Mouse (Mus musculus) intestine, embryonic 14.5 days (tissue): ENCODE measurements at regions not wholly inside any gene's neighbourhood (a gene's known extent, or its start where the extent isn't known, plus 50 kb on each side); places are given as distances from the start of the nearest gene placed in this dataset.

Experiments used
- ATAC-seq: fragments of 200-750 bp; cut with Nextera tagmentation; replicated peaks from 2 replicates; pipeline ENCODE4 v1.8.0; 2017; ENCODE audit warnings: low read depth, moderate number of reproducible peaks, moderate TSS enrichment, moderate library complexity; ENCODE audit not compliant: low FRiP score, low TSS enrichment
- DNase-seq: peaks from one replicate; pipeline ENCODE4 v3.0.0-alpha.2; 2018; ENCODE audit warnings: low spot score
- H3K27ac ChIP-seq: fragments of 300-500 bp; sonication (generic); 2 replicates; pipeline ENCODE4 v1.5.1; 2014; ENCODE audit warnings: low read depth, mild to moderate bottlenecking, control low read depth
- H3K27me3 ChIP-seq: fragments of 300-500 bp; sonication (generic); replicated peaks from 2 replicates; pipeline ENCODE4 v1.6.1; 2014; ENCODE audit warnings: low read length, control low read depth; ENCODE audit not compliant: control insufficient read depth, insufficient read depth
- H3K36me3 ChIP-seq: fragments of 300-500 bp; sonication (generic); 2 replicates; pipeline ENCODE4 v1.6.1; 2014; ENCODE audit warnings: low read length, control low read depth; ENCODE audit not compliant: control insufficient read depth, insufficient read depth
- H3K4me1 ChIP-seq: fragments of 300-500 bp; sonication (generic); replicated peaks from 2 replicates; pipeline ENCODE4 v1.6.1; 2014; ENCODE audit warnings: low read length, control low read depth, mixed read lengths; ENCODE audit not compliant: control insufficient read depth, insufficient read depth
- H3K4me2 ChIP-seq: fragments of 300-500 bp; sonication (generic); 2 replicates; pipeline ENCODE4 v1.6.1; 2014; ENCODE audit warnings: low read length
- H3K4me3 ChIP-seq: fragments of 300-500 bp; sonication (generic); 2 replicates; pipeline ENCODE4 v1.5.1; 2014; ENCODE audit warnings: low read depth, low read length, control low read depth, mixed read lengths
- H3K9ac ChIP-seq: fragments of 300-500 bp; sonication (generic); 2 replicates; pipeline ENCODE4 v1.6.1; 2014; ENCODE audit warnings: mild to moderate bottlenecking, low read length
- H3K9me3 ChIP-seq: fragments of 300-500 bp; sonication (generic); 2 replicates; pipeline ENCODE4 v1.6.1; 2016; ENCODE audit warnings: low read length, control low read depth; ENCODE audit not compliant: control insufficient read depth
- WGBS: fragments of 180-500 bp; shearing (Covaris S2); extraction: QIAGEN DNeasy Blood & Tissue Kit; methylation state at CpG from one replicate; pipeline ENCODE4 v1.1.7; 2014; 5-methylcytosine and 5-hydroxymethylcytosine counted together

- Histone ChIP-seq H3K27ac (no peak overlapping the region), H3K9me3 (no peaks in the 10 kb centered on the region), H3K9ac (no peak overlapping the region), H3K27me3 (no peaks in the 10 kb centered on the region), H3K4me1 (no peaks in the 10 kb centered on the region), H3K4me2 (no peak overlapping the region), H3K36me3 (no peaks in the 10 kb centered on the region), H3K4me3 (no peak overlapping the region)
- WGBS = 54% methylated on average over 8 of the region's 8 CpGs
- DNase-seq (peak; percentile 29), ATAC-seq (no peak)
These were observed 258.2 kb upstream of the Pabpc6 start for GRCm38 (mm10) chr17:9927724-9928123.

- Histone ChIP-seq H3K4me1 (no peaks in the 10 kb centered on the region), H3K36me3 (no peaks in the 10 kb centered on the region), H3K9me3 (no peaks in the 10 kb centered on the region), H3K27me3 (no peaks in the 10 kb centered on the region), H3K27ac (no peak overlapping the region), H3K4me2 (no peak overlapping the region), H3K4me3 (no peak overlapping the region), H3K9ac (no peak overlapping the region)
- WGBS = 44% methylated on average over 4 of the region's 4 CpGs
- ATAC-seq (no peak), DNase-seq (no peak)
These were observed 256.8 kb upstream of the Pabpc6 start for GRCm38 (mm10) chr17:9926308-9926707.

DNA sequence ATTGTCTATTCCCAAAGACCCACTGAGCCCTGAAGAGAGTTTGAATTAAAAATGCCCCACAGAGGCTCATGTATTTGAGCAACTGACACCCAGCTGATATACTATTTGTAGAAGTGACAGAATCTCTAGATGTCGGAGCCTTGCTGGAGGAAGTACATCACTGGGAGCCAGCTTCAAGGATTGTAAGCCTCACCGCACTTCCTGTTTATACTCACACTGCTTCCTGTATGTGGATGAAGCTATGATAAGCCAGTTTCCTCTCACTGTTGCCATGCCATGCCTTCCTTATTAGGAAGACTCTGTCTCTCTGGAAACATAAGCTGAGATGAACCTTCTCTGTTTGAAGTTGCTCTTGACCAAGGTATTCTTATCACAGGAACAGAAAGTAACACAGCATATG is 251.8 kb upstream of the Pabpc6 start:
- no peak overlapping the region for H3K27ac ChIP-seq
- DNase-seq = no peak
- 83% methylated on average over 2 of the region's 2 CpGs for WGBS

GRCm38 (mm10) chr17:9917031-9917430 is 247.5 kb upstream of the Pabpc6 start:
- H3K36me3 ChIP-seq = no peaks in the 10 kb centered on the region

More for the DNA sequence above, 251.8 kb upstream of the Pabpc6 start:
- Histone ChIP-seq H3K4me1 (no peaks in the 10 kb centered on the region), H3K9ac (no peak overlapping the region), H3K36me3 (no peaks in the 10 kb centered on the region), H3K4me3 (no peak overlapping the region), H3K27me3 (no peaks in the 10 kb centered on the region), H3K9me3 (0 out of 2 replicates have a peak, but pooled peaks cover 4% of the 10 kb centered on the region), H3K4me2 (no peak overlapping the region)
- ATAC-seq = no peak

DNA sequence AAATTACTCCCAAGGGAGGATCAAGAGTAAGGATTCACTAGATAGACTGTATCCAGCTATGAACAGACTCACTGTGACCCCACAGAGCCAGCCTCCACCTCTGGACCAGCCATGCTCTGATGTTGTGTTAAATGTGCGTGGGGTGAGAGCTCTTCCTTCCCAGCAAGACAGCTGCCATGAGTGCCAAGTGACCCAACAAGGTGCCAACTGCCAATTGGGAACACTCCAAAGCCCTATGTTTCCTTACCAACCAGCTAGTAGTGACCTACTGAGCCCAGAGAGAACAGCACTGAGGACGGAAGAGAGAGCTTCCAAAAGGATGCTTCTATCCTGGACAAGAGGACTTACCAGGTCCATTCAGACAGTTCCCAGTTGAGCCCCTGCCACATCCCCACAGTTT is 241.3 kb upstream of the Pabpc6 start:
- WGBS = 90% methylated on average over 2 of the region's 2 CpGs
- peak; percentile 34 for DNase-seq
- Histone ChIP-seq H3K27me3 (no peaks in the 10 kb centered on the region), H3K36me3 (no peaks in the 10 kb centered on the region), H3K9me3 (no peaks in the 10 kb centered on the region), H3K4me2 (no peak overlapping the region), H3K9ac (no peak overlapping the region), H3K4me3 (no peak overlapping the region), H3K27ac (no peak overlapping the region), H3K4me1 (peaks cover 4% of the 10 kb centered on the region; the same call in 1 of the 2 replicates)
- no peak for ATAC-seq

More at GRCm38 (mm10) chr17:9917031-9917430, 247.5 kb upstream of the Pabpc6 start:
- WGBS = 47% methylated on average over 2 of the region's 2 CpGs
- Histone ChIP-seq H3K9ac (no peak overlapping the region), H3K4me2 (no peak overlapping the region), H3K4me1 (no peaks in the 10 kb centered on the region), H3K27ac (no peak overlapping the region), H3K4me3 (no peak overlapping the region), H3K9me3 (0 out of 2 replicates have a peak, but pooled peaks cover 4% of the 10 kb centered on the region), H3K27me3 (no peaks in the 10 kb centered on the region)
- no peak for ATAC-seq
- peak; percentile 18 for DNase-seq

DNA sequence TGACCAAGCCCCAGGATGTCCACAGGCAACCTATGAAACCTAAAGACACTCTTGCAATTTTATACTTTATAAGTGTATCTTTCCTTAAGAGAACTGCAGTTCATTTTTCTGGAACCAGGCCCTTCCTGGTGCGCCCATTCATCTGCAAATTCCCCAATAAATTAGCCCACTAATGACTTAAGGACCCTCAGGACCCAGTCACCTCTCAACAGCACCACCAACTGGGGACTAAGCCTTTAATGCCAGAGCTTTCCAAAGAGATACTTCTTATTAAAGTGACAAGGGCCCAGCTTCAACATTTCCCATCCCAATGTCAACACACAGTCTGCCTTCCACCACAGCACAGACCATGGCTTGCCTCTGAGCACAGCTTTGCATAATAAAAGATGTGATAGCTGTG is 237.6 kb upstream of the Pabpc6 start:
- Histone ChIP-seq H3K9ac (no peak overlapping the region), H3K36me3 (no peaks in the 10 kb centered on the region), H3K4me3 (no peak overlapping the region), H3K9me3 (no peaks in the 10 kb centered on the region), H3K4me2 (no peak overlapping the region), H3K27ac (no peak overlapping the region), H3K27me3 (no peaks in the 10 kb centered on the region), H3K4me1 (peaks cover 16% of the 10 kb centered on the region)
- DNase-seq (peak; percentile 48), ATAC-seq (no peak)
- 58% methylated on average over 1 of the region's 1 CpGs for WGBS

DNA sequence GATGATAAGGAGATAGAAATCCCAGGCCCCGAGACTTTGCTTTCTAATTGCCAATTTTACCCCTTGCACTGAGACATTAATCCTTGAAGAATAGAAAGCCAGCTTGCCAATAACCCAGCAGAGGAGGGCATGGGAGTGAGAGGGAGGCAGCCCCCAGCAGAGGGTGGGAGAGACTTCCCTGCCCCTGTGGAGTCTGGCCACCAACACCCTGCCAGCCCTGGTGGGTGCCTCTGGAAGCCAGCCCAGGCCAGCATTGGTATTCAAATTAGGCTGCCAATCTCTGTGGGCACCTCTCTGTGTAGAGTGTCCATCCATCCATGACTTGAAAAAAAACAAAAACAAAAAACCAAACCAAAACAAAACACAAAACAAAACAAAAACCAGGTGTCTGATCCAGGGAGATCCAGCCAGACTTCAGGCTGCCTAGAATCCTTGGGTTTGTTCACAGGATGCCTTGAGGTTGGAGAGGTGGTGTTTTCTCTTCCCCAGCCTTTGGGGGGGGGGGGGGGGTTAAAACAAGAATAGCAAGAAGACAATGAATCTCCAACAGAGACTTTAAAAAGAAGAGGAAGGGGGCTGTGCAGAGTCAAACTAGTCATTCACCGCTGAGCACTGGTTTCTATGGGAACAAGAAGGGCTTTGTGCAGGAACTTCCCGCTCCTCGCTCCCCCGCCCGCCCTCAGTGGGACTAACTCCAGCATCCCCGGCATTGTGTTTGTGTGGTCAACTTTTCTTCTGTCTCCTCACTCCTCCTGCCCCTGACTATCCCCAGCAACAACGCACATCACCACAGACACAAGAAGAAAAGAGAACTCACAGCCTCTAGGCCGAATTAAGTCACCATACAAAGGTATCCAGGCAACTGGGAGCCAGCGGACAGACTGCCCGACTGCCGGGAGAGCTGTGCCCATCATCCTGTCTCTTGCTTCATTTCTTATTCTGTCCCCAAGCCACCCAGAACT is 236.3 kb upstream of the Pabpc6 start:
- no peaks in the 10 kb centered on the region for H3K36me3 ChIP-seq
- no peaks in the 10 kb centered on the region for H3K27me3 ChIP-seq
- no peak overlapping the region for H3K9ac ChIP-seq
- WGBS = 10% methylated on average over 12 of the region's 12 CpGs
- no peaks in the 10 kb centered on the region for H3K9me3 ChIP-seq
- peak; percentile 66; the same call in 1 of the 2 replicates for ATAC-seq
- H3K27ac ChIP-seq = no peak overlapping the region
- peaks cover 16% of the 10 kb centered on the region for H3K4me1 ChIP-seq
- peak overlapping the region; percentile 48 for H3K4me2 ChIP-seq
- DNase-seq = peak; percentile 70
- peak overlapping the region; percentile 4; the same call in 1 of the 2 replicates for H3K4me3 ChIP-seq

- H3K36me3 ChIP-seq = no peaks in the 10 kb centered on the region
- 38% methylated on average over 6 of the region's 6 CpGs for WGBS
- no peak overlapping the region for H3K4me2 ChIP-seq
- ATAC-seq = no peak
- no peaks in the 10 kb centered on the region for H3K27me3 ChIP-seq
- peaks cover 16% of the 10 kb centered on the region for H3K4me1 ChIP-seq
- peak; percentile 51 for DNase-seq
- H3K27ac ChIP-seq = no peak overlapping the region
- H3K4me3 ChIP-seq = no peak overlapping the region
- H3K9ac ChIP-seq = no peak overlapping the region
- no peaks in the 10 kb centered on the region for H3K9me3 ChIP-seq
These were observed 235.0 kb upstream of the Pabpc6 start for GRCm38 (mm10) chr17:9904525-9904991.
